Mouse (Mus musculus) lung, adult 18-20 months (tissue): ENCODE data around the gene Nras.

Experiments
- DNase-seq, 2 experiments: peaks; one replicate each; pipeline ENCODE4 v3.0.0; 2022; ENCODE audit warnings: mixed read lengths in 2 of 2

Nras gene

GRCm38 (mm10) chr3:103099667-103100066 is 41.6 kb downstream of the Nras start:
- DNase-seq: no peak

- DNase-seq: no peak
These were observed 42.6 kb downstream of the Nras start for GRCm38 (mm10) chr3:103100735-103101134.

GRCm38 (mm10) chr3:103101194-103101593 is 43.1 kb downstream of the Nras start:
- no peak for DNase-seq

- peak; percentile 19 to 29 for DNase-seq
These were observed 43.8 kb downstream of the Nras start for GRCm38 (mm10) chr3:103101909-103102308.

GRCm38 (mm10) chr3:103102454-103103390 is 44.6 kb downstream of the Nras start, which contains the start of gene Dennd2c:
TSS of gene Dennd2c (plus strand) at chr3:103102604.
- DNase-seq: peak; percentile 95

- DNase-seq: no peak
These were observed 49.6 kb downstream of the Nras start for GRCm38 (mm10) chr3:103107565-103108240.

- no peak for DNase-seq
These were observed 54.1 kb downstream of the Nras start for GRCm38 (mm10) chr3:103112216-103112615.
